Mouse (Mus musculus) cerebellum, adult 8-10 months (tissue): ENCODE measurements around the gene Klhl12.

Source experiments
- DNase-seq: peaks from one replicate; pipeline ENCODE4 v3.0.0; 2022

Gene Klhl12

DNA sequence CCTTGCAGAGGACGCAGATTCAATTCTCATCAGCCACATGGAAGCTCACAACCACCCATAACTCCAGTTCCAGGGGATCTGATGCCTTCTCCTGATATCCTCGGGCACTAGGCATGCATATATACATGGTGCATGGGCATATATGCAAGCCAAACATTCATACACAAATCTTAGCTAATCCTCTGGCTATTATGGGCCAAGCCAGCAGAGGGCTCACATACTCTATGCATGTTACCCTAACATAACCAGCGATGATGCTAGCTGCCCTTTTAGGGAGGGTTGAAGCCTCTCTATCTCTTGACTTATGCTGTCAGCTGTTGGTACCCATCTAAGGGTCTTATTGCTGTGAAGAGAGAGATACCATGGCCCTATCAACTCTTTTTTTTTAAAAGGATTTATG, 4.3 kb upstream of the Klhl12 start:
- DNase-seq: peak; percentile 21

DNA sequence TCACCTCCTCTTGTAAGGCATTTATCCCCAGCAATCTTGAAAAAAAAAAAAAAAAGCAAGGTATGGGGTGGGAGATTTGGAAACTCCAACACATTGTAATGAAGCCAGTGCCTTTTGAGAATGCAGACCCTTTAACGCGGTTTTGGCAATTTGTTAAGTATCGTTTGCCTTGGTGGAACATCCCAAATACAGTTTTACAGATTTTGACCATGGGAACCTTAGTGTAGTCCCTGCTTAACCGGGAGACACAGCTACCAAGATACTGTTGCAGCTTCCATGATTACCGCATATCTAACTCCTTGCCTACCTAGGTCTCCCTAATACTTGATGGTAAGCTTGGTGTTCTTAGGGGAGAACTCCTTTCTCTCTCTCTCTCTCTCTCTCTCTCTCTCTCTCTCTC, 729 bp downstream of the Klhl12 start:
- DNase-seq: no peak

DNA sequence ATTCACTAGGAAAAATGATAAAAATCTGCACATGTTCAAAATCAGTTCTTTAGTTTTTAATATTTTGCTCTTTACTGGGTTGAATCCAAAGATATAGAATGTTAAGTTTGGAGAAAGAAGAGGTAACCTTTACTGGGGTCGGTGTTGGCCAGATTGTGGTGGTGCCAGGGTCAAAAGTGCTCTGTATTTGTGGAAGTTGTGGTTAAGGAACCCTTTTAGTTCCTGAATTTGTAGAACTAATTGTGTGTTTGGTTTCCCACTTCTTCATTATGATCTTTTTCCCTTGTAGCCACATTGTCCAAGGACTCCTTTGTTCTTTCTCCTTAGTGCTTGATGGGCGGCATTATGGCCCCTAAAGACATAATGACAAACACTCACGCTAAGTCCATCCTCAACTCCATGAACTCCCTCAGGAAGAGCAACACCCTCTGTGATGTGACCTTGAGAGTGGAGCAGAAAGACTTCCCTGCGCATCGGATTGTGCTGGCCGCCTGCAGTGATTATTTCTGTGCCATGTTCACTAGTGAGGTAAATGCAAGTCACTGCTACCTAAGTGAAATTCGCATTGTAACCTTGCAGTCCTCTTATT, 2.9 kb downstream of the Klhl12 start:
- DNase-seq: no peak

DNA sequence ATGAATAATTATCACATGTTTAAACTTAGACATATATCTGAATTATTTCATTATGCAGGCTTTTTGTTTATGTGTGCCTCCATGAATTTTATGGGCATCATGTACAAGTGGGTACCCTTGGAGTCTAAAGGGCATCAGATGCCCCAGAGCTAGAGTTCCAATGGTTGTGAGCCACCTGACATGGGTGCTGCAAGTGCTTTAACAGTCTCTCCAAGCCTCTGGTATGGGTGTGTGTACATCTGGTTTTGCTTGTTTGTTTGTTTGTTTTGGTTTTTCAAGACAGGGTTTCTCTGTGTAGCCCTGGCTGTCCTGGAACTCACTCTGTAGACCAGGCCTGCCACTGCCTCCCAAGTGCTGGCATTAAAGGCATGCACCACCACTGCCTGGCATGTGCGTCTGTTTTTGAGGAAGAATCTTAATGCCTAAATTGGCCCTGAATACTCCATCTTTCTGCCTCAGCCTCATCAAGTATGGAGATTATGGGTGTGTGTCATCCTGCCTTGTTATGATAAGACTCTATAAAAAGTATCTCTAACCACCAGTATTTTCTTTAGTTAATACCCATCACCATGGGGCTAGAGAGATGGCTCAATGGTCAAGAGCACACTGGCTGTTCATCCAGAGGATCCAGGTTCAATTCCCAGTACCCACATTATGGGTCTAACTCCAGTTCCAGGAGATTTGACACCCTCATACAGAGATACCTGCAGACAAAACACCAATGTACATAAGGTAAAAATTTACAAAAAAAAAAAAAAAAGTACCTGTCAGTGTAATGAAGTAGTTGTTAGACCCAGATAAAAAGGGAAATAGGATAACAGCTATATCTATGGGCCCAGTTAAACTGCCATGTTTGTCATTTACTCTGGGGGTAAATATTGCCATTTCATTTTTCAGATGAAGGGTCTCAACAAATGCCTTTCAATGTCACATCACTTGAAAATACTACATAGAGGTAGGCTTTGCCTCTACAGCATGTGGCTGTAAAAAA, 5.3 kb downstream of the Klhl12 start:
- no peak for DNase-seq

DNA sequence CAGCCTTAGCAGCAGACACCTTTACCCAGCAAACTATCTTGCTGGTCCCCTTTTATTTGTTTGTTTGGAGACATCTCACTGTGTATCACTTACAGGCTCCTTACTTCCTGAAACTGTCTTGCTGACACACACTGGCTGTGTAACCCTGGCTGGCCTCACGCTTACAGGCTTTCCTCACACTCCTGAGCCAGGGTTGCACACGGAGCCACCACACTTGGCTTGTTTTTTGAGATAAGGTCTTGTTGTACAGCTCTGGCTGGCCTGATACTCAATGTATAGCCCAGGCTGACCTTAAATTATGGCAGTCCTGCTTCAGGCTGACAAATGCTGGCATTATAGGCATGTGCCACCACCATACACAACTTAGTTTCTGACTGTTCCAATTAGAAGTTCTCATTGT, 29.3 kb downstream of the Klhl12 start:
- no peak for DNase-seq

DNA sequence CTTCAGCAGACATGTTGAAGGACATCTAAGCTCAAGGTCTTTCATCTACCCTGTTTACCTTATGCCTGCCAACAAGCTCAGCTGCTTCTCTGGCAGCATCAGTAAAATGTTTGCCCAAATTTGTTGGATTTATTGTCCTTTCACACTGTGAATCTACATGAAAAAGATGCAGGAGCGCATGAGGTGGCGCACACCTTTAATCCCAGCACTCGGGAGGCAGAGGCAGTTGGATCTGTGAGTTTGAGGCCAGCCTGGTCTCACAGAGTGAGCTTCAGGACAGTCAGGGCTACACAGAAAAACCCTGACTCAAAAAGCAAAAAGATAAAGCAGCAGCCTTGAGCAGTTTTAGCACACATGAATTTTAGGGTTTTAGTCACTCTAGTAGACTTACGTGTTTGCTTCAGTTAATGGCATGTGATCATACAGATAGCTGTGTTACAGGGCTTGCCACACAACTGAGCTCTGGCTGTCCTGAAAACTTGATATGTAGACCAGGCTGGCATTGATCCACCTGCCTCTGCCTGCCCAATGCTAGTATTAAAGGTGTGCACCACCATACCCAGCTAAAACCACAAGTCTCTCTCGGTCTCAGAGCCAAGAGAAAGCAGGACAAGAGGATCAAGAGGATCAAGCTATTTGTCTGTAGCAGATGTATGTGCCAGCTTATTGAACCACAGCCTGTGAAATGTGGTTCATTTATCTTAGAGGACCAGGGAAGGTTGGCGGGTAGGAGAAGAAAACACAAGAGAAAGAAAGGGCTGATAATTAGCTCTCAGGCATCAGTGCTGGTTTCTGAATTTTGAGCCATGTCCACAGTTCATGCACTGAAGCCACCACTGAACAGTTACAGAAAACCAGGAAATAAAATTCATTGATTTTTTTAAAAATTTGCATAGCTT, 35.8 kb downstream of the Klhl12 start:
- no peak for DNase-seq

DNA sequence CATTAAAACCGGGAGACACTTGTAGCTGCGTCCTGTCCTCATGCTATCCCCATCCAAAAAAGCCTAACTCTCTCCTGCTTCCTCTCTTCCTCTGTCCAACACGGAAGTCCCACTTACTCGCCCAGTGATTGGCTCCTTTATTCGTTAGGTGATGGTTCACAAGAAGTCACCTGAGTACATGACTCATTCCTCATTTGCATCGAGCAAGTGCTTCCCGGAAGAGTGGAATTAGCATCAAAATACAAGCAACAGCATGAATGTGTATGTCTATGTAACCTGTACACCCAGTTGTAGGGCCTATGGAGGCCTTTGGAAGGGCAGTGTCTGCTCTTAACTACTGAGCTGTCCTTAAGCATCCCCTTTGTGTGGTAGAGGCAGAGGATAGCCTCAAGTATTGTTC, 36.9 kb downstream of the Klhl12 start:
- no peak for DNase-seq

DNA sequence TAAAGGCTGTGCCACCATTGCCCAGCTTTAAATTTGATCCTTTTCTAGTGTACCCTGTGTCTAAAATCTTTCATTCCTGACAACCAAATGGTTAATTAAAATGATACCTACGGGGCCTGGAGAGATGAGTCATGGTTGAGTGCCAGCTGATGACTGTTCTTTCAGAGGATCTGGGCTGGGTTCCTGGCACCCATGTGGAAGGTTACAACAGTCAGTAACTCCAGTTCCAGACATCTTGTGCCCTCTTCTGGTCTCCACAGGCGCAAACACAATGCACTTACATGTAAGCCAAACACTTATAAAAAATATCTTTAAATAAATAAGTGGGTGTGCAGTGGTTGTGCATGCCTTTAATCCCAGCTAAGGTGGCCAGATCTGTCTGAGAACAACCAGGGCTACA, 38.2 kb downstream of the Klhl12 start:
- DNase-seq: no peak

DNA sequence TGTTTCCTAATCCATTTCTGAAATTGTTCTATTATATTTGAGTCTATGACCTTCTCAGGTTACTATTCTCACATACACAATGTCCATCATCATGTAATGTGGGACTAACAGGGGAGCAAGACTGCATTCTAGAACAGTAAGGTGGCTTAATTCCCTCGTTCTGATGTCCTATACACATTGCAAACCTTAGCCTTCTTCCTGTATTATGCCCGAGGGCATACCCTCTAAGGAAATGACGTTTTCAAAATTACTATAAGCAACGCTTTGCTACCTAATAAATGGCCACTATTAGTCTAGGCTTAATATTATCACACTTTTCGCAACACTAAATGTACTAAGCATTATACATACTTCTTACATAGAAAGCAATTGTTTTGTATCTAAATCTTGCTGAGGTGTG, 38.6 kb downstream of the Klhl12 start:
- DNase-seq: no peak

DNA sequence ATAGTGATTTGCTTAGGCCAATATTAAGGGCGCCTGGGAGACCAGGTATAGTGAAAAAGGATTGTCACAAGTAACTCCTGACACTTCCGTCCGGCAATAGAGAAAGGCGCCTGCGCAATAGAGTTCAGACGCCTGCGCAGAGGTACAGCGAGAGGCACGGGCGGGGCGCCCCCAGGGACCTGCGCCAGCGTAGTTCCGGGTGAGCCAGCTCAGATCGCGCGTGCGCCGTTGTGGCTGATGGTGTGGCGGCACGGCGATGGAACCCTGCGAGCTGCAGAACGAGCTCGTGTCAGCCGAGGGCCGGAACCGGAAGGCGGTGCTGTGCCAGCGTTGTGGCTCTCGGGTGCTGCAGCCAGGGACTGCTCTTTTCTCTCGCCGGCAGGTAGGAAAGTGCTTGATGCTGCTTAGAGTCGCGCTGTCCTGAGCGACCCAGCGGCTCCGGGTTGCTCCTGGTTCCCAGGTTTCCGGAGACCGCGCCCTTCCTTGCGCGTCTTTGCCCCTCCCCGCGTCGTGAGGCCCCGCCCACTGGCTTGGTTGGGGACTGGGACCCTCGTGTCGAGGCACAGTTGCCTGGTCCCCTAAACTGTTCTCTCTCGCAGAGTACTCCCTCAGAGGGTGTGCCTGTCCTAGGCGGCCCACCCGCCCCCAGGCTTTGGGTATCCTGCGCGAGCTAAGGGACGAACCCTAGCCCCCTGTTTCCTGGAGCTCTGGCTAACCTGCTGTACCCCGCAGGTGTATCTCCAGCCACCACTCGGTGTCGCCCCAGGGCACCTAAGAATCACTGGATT, 39.3 kb downstream of the Klhl12 start, which contains the start of gene Rabif:
Rabif (plus strand) TSS at position 221 of the 788 bp plus-strand sequence.
- DNase-seq: peak; percentile 99

DNA sequence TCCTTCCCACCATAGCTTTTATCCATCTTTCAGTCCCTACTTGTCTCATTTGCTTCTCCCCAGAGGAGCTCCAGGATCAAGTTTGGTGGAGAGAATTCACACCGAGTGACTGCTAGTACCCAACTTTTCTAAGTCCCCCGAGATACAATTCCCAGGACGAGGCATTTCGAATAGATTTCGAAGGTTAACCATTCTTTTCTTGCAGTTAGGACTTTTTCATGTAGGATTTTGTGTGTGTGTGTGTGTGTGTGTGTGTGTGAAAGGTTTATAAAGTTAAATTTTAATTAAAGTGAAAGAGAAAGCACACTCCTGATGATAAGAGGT, 39.8 kb downstream of the Klhl12 start:
- no peak for DNase-seq

DNA sequence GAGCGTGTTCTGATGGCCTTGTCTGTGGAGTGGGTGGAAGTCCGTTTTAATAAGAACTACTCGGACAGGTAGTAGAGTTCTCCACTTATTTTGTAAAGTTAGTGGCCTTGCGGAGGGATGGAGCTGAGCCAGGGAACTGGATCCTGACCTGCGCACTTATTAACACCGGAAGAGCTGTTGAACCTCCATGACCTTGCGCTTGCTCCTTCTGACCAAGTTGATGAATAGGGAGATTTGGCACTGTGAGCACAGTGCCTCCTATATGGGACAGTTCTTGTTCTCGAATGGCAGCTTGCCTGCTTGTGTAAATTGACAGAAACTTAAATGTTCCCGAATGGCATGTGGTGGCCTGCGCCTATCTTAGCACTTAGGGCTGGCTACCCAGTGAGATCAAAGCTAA, 40.7 kb downstream of the Klhl12 start:
- no peak for DNase-seq

DNA sequence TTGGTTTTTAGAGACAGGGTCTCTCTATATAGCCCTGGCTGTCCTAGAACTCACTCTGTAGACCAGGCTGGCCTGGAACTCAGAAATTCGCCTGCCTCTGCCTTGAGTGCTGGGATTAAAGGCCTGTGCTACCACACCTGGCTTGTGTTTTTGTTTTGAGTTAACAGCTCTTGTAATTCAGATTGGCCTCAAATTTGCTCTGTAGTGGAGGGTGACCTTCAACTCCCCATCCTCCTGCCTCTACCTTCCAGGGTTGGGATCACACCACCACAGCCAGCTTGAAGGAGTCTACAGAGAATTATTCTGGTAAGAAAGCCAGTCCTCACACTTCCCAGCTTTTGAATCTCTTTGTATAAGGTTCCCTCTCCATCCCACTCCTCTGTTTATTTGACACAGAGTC, 45.6 kb downstream of the Klhl12 start:
- no peak for DNase-seq

DNA sequence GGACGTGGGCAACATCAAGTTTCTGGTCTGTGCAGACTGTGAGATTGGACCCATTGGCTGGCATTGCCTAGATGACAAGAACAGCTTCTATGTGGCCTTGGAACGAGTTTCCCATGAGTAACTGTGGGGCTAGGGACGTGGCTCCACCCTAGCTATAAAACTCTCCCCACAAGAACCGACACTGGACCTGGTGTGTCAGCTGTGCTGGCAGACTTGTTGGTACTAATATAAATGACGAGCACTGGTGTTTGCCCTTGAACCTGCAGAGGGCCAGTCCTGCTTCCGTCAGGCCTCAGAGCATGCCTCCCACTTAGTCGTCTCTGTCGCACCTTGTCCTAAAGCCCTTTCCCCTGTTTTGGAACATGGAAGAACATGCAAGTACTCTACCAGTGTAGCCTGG, 50.9 kb downstream of the Klhl12 start:
- no peak for DNase-seq

DNA sequence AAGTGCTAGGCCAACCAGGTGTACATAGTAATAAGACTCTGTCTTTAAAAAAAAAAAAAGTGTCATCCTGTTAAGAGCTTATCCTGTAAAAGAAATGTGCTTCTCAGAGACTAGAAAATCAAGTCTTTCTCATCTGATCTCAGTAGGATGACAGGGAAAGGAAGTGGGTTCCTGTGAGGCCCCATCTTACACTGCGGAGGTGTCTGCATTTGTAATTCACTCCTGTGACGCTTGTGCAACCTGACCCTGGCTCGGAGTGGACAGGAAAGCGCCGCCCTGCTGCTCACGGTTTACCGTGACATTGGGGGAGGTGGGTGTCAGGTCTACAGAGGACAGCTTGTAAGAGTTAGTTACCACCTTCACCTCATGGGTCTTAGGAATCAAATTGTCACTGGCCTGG, 54.7 kb downstream of the Klhl12 start:
- DNase-seq: no peak

DNA sequence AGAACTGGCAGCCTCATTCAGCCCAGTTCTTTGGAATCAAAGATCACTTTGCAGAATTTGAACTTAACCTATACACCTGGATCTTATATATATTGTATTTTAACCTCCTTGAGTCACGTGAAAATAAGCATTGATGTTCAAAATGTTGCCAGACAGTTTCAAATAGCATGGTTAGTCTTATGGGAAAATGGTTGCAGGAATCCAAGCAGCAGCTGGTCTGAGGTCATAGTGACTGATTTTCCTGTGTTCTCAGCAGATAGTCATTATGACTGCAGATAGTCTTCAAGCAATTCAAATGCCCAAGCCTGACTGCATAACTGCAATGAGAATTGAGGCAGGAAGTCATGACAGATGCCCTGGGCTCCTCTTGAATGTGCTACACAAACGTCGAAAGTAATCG, 56.9 kb downstream of the Klhl12 start:
- no peak for DNase-seq

DNA sequence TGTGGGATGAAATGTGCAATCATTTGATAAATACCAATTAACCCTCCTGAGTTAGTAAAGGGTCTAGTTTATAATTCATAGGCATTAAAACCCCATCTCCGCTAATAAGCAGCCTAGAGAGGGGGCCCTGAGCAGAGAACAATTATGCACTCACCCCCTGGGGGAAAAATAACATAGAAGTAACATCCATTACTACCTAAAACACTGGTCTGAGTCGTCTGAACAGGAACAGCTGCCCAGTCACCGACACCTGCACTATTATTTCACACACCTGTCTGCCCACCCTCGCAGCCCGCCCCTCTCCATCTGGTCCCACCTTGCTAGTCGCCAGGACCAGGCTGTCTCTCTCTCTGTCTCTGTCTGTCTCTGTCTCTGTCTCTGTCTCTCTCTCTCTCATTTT, 57.3 kb downstream of the Klhl12 start:
- DNase-seq: no peak

DNA sequence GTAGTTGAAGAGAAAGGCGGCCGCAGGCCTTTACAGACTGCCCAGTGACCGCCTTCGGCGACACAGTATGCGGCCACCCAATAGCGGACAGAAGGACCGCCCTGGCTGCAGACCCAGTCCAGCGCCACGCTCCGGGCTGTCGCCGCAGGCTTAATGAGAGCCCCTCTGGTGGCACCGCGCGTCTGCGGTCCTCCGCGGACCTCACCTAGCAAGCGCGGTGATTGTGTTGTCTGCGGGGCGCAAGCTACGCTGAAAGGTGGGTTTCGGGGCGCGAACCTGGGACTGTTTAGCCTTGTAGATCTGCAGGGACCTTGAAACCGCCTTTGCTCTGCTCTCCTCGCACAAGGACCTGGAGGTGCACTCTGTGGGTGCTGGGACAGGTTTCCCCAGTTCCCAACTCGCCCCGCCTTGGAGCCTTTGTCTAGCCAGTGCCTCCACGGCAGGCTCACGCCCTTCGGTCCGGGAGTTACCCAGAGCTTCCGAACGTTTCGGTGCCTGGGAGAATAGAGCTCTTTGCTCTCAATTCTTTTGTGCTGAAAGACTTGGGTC, 58.1 kb downstream of the Klhl12 start:
- peak; percentile 12 for DNase-seq

DNA sequence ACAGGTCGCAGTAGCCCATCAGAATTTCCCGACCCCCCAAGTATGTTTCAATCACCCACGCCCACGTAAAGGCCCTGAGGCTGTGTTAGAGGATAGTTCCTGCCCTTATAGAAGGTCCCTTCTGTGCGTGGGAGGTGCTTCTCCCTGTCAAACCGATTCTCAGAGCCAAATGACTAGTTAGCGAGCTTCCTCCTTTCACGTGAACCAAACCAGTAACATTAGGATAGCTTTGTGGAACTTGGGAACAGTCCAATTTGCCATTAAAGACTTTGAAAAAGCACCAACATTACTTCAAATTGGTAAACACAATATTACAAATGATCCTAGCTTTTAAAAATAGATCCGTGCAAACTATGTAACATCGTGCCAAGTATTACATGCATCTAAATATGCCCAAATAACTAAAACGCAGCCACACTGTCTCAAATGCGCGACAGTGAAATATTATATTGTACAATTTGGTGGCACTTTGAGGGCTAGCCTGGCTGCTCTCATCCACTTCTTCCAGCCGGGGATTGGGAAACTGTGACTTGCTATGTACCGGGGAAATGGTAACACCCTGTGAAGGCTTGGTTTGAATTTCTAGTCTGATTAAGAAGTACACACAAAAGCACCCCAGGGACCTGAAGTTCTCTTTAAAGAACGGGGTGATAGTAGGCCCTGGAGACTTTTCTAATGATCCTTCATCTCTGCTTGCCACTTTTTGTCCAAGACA, 58.7 kb downstream of the Klhl12 start:
- no peak for DNase-seq

DNA sequence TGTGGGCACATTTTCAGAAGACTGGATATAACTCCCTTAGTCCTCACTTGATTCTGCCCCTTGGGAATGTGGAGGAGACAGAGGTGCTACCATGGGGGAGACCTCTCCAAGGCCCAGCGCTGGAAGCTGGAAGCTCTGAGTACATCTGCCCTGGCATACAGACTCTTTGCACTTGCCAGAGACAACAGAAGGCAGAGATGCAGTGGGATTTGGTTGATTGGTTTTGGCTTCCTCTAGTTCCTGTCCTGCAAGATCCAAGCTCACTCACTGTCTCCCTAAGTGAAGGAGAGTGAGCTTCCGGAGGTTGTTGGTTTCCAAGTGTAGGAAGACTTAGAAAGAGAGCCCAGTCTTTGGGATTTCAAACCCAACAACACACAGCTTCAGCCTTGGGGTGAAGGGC, 60.6 kb downstream of the Klhl12 start:
- no peak for DNase-seq

DNA sequence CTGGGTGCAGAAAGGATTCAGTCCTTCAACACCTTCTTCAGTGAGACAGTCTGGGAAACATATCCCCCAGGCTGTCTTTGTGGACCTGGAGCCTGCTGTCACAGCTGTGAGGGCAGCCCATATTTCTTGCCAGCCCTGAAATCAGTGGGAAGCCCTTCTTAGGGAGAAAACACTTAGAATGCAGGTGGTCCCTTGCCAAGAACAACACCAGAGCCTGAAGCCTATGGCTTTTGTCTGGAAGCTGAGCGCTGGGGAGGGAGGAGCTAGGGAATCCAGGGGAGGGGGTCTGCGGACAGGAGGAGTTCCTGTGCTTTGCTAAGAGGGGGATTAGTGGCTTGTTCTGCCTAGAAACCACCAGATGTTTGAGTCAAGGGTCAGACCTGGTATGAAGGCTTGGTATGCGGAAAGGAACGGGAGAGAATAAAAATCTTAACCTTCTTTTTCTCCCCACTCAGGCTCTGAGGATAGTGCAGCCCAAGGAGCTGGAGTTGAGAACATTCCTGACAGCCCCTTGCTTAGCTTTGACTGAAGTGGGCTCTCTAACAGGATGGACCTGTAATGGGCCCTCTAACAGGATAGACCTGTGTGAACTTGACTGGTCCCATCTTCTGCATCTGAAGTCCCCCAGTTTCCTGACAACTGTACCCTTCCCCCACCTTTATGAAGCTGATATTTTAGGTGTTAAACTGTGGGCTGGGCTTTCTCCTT, 61.3 kb downstream of the Klhl12 start:
- DNase-seq: no peak
